Mouse (Mus musculus): ENCODE measurements around the gene Ctnna2.

The Ctnna2 gene

DNA sequence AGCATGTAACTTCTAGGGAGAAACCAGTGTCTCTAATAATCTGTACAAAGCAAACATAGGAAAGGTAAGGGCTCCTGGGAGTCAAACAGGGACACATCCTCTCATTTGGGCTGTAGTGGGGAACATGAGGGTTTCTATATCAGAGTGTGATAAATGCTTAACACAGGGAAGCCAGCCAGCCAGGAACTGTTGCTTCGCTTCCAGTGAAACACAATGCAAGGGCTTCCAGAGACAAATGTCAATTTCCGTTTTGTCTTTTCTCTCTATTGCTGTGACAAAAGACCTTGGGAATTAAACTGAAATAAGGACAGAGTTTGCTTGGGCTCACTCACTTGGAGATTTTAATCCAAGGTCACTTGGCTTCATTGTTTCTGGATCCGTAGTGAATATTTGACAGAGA, 162.4 kb downstream of the Ctnna2 start:
- DNase-seq (ENCODE audit: low spot score) = no peak

DNA sequence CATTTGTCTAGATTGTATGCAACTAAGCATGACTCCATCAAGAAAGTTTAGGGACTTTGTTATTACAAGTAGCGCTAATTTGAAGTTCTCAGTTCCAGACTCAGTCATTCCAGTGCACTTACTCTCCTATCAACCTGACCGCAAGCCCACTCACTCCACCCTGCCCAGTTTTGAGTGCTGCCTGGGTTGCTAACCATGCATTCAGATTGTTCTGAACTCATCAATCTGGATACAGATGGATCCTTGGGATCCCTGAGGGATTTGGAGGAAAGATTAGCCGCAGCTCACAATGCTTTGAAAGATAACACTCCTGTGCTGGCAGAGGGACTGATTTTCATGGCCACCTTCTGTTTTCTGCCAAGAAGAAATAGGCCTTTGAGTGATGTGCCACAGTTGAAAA, 168.5 kb downstream of the Ctnna2 start:
- no peak for DNase-seq (ENCODE audit: low spot score)

DNA sequence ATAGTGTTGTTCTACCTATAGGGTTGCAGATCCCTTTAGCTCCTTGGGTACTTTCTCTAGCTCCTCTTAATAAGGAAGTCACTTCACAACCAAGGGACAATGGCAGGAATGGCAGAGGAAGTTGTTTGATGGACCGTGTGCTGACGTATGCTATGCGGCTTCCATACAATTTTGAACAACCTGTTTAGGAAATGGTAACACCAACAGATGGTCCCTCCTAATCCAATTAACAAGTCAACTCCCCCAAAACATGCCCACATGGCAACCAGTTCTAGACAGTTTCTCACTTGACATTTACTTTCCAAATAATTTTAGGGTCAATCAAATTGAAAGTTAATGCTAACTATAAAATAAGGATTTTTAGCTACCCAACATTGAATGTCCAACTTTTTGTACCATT, 176.9 kb downstream of the Ctnna2 start:
- no peak for DNase-seq (ENCODE audit: low spot score)

DNA sequence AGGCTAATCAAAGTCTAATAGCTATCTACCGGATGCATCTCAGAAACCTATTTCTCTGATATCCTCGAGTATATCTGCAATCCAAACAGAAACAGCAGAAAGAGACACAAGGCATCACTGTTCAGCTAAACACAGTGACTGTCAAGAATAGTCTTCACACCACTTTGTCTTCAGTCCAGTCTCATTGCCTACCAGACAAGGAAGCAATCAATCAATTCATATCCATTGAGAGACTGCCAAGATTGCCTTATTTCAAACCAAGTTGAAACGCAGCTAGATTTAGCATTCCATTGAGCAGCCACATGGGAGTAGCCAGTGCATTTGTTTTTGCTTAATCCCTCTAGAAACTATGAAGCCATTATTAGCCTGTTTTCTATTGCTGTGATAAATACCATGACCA, 196.2 kb downstream of the Ctnna2 start:
- no peak for DNase-seq (ENCODE audit: low spot score)

DNA sequence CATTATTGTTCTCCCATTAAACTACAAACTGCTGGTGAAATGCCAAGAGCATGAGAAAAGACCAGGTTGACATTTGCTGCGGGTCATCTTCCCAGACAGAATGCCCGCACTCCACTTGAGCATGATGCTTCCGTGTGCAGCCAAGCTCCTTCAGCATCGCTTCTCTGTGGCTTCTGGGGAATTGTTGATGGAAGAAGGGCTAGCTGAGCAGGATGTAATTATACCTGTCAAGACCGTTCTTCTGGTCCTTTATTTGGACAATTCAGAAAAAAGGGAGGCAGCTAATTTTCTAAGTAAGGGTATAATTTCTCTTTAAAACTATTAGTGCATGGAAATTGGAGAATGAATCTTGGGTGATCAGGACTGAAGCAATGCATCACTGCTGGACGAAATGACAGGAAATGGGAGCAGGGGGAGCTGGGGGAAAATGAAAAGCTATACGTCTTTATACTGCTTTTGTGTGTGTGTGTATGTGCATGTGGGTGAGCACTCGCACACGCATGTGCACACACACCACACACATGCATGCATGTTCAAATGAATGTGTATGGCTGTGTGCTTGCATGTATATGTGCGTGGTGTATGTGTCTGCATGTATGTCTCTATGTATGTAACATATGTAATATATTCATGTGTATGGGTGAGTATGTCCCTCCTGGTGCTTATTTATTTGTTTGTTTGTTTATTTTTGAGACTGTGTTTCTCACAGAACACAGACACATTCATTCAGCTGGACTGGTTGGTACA, 211.0 kb downstream of the Ctnna2 start:
- DNase-seq (ENCODE audit: low spot score) = no peak

DNA sequence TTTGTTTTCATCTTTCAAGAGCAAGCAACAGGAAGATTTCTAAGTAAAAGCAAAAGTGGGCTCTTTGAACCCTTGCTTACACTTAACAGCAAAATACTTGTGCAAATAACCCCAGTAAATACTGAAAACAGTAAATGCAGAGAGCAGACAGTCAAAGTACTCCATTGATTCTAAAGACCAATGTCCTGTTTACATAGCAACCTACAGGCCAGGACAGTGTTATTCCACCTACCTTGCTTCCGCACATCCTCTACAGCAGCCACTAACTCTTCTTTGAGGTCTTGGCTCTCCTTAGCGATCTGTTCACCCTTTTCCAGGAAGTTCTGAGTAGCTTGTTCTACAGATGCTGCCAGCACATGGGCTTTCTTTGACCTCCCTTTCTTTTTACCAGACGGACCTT, 221.3 kb downstream of the Ctnna2 start:
- no peak for DNase-seq (ENCODE audit: low spot score)

DNA sequence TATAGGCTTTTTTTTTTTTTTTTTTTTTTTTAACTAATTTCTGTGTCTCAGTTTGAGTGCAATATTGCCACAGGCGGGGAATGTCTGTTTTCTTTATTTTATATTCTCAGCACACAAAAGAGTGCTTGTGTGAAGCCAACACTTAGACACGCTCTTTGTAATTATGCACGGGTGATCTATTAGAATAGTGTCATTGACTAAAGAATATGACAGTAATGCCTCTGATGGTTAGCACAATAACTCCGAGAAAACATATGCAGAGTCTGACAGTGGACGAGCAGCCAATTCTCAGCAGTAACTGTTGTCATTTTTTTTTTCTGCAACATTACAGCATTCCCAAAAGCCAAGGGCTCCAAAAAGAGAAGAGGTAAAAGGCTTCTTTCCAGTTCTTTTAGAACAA, 234.1 kb downstream of the Ctnna2 start:
- DNase-seq (ENCODE audit: low spot score) = no peak

DNA sequence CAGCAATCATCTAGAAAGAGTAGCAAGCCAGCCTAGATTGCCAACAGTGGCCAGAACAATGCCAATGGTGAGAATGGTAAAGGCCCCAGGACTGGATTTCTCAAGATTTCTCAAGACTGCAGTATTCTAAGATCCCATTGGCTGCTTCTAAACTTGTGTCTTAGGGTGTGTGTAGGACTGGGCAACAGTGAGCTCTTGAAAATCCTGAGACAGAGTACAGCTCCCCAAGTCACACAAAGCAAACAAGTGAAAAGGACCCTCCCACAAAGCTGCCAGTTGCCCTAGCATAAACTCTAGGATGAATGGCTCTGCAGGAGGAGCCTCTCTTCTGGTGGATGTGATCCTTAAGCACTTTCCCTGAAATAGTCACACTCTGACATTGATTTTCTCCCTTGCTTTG, 235.8 kb downstream of the Ctnna2 start:
- no peak for DNase-seq (ENCODE audit: low spot score)

DNA sequence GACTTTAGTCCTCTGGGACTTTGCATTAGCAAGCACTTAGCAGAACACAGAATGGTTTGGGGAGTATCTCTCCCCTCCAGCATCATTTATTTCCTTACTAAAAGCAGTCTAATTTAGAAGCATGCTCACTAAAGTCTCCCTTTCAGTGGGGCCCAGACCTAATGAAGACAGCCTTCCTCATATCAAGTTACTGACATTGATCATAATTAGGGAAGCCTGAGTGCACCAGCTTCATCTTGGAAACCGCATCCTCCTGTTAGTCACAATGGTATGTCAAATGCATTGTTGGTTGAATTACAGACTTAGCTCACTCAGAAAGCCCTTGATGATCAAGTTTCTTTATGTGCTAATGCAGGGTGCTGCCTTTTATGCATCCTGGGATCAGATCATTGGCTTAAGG, 236.5 kb downstream of the Ctnna2 start:
- DNase-seq (ENCODE audit: low spot score) = no peak

DNA sequence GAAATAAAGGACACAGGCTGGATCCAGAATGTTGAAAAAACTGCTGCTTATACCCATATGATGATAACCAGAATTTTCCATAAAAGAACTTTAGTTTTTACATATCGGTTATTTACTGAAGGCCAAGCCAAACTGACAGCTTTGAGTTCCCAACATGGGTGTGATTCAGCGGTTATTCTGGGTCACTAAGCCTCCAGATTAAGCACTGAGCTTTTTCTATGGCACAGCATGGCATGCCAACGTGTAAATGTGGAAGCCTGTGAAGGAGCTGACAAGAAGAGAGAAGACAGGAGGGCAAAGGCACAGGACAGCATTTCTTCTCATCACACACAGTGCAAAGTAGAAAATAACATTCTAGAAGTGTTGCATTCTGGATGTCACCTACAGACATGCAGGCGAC, 240.9 kb downstream of the Ctnna2 start:
- DNase-seq (ENCODE audit: low spot score) = no peak

DNA sequence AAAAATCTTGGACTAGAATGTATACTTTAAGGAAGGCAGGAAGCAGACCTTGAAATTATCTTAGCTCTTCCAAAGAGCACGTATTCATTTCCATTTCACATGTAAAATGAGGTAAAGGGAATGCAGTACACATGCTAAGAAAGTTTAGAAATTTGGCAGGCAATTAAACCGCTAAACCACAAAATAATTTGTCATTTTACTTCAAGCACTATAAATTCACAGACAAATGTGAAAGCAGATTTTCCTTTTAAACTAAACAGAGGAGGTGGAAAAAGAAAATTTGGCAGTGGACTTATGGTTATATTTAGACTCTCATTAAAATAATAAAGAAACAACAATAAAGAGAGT, 254.6 kb downstream of the Ctnna2 start:
- DNase-seq (ENCODE audit: low spot score) = no peak

DNA sequence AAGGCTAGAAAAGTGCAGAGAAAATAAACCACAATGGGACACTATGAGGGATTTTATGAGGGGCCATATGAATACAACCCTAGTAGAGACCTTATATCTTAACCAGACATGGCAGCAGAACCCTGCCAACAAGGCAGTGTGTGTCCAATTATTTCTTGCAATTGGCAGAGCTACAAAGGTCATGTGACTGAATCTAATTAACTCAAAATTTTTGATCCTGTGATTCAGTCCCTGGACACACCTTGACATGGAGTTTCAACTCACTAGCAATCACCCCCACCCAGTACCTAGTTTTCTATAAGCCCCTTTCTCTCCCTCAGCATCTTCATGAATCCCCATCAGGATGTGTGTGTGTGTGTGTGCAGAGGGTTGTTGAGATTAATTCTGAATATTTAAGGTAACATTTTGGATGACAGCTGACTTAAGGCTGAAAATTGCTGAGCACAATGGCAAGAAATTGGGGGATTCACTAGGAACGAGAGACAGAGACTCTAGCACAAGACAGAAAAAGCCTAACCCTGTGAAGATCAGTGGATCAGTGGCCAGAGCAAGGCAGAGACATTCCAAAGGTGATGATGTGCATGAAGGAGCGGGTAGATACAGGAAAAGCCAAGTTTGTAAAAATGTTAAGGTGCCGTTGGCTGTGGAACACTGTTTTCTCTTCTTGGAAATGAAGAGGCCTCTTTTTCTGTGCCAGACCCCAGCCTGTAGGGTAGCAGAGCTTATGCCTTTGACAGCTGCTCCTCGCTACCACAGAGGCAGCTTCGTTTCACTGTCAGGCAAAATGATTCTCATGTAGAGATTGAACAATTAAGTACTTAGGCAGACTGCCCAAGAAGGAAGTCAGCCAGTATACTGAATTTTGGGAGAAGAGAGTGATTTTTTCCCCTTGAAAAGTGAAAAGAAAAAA, 255.2 kb downstream of the Ctnna2 start:
- no peak for DNase-seq (ENCODE audit: low spot score)

DNA sequence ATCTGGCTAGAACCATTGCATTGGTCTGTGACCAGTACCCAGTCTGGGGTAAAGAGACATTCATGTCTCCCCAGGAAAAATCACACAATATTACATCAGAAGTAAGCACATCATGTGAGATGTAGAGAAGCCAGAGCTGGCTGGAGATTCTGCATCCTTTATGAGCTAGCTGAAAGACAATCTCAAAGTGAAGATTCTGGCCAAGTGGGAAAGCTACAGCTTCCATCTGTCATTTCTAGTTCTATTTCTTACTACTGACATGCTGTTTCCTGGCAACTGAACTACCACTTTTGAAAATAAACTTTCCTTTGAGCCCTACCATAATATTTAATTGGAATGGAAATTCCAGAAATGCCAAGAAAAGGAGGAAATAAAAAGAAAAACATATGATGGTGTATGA, 285.4 kb downstream of the Ctnna2 start:
- no peak for DNase-seq (ENCODE audit: low spot score)

DNA sequence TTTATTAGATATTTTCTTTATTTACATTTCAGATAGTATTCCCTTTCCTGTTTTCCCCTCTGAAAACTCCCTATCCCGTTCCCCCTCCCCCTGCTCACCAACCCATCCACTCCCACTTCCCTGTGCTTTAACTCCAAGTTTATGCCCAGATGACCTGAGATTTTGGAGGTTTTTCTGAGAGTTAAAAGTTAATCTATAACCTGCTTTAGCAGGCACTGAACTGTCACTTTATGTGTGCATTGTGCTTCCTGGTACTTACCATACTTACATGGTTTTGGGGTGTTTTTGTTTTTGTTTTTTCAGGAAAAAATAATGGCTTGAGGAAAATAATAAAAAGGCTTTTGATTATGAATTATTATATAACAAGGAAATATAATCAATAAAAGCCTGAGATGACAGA, 292.3 kb downstream of the Ctnna2 start:
- no peak for DNase-seq (ENCODE audit: low spot score)

DNA sequence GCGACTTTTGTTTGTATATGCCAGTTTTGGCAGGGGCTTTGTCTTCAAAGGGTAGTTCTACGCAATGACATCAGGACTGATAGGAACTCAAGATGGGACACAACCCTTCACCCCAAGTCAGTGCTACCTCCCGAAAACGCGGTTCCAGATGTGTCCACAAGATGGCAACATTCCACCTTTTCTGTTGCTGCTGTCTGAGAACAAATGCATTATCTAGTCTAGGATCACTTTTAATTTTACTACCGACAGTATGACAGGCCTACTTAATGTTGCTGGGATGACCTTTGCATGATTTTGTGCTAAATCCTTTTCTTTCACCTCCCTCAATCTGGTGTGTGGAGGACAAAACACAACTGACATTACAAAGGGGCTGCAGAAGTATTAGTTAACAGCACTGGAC, 329.4 kb downstream of the Ctnna2 start:
- peak; percentile 11 for DNase-seq (ENCODE audit: low spot score)

DNA sequence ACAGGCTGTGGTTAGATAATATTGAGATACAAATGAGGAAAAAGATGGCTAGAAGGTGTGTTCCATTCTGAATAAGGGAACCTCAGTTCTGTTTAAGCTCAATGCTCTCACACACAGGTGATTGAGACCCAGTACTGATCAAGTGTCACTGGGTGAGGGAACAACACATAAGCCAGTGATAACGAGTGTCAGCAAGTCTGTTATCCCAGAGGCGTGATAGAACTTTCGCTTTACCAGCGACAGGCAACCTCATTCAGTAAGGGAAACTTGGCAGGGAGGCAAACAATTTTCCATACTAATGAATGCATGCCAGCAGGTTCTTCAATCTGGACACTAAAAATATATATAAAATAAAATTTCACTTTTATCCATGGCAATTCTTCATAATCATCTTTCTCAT, 334.9 kb downstream of the Ctnna2 start:
- DNase-seq (ENCODE audit: low spot score) = no peak

DNA sequence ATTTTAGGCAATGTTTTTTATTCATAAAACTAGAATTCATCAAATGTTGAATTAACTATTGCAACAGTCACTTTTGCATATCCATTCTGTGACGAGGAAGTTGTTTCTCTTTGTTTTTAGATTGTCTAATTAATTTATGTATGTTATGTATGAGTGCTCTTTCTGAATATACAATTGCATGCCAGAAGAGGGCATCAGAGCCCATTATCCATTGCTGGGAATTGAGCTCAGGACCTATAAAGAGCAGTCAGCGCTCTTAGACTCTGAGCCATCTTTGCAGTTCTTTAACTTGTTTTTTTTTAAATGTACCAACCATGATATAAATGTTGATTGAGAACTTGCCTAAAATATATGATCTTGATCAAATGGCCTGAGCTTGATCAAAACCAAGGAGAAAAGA, 340.7 kb downstream of the Ctnna2 start:
- no peak for DNase-seq (ENCODE audit: low spot score)

DNA sequence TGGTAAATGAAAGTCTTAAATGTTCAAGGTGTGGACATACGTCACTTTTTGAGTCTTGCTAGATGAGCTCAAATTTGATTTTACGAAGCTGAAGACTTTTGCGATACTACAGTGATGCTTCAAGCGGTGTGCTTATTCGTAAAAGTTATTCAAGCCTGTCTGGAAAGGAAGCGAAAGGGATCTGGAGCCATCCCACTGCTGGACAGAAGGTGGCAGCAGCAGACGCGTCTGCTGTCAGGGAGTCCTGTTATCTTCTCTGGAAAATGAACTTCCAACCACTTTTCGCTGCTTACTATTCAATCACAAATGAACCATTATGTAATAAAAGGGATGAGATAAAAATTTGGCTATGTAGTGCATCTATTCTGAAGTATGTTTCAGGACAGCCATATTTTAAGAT, 345.5 kb downstream of the Ctnna2 start:
- DNase-seq (ENCODE audit: low spot score) = peak; percentile 20

DNA sequence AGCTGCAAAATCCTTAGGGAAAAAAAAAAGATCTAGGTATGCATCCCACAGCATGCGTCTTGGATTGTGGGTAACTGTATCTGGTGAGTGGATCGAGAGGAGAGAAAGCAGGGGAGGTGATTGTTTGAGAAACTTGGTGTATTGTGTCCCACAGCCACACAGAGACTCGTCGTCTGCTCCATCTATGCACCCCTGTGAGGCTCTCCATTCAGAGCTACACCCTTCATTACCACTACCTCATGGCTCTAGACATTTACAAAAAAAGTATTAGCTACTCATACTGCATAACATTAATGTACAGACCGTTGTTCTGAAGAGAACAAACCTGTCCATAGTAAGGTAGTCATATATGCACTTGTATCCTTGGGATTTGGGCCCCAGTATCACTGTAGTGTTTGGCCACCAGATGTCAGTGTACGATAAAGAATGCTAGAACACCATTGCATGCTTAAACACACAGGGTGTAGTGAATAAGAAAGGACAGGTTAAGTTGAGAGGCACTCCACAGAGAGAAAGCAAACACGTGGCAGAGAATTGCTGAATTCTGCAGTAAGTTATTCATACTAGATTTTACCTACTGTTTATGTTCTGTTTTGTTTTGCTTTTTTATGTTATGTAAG, 350.8 kb downstream of the Ctnna2 start:
- DNase-seq (ENCODE audit: low spot score) = peak; percentile 22

DNA sequence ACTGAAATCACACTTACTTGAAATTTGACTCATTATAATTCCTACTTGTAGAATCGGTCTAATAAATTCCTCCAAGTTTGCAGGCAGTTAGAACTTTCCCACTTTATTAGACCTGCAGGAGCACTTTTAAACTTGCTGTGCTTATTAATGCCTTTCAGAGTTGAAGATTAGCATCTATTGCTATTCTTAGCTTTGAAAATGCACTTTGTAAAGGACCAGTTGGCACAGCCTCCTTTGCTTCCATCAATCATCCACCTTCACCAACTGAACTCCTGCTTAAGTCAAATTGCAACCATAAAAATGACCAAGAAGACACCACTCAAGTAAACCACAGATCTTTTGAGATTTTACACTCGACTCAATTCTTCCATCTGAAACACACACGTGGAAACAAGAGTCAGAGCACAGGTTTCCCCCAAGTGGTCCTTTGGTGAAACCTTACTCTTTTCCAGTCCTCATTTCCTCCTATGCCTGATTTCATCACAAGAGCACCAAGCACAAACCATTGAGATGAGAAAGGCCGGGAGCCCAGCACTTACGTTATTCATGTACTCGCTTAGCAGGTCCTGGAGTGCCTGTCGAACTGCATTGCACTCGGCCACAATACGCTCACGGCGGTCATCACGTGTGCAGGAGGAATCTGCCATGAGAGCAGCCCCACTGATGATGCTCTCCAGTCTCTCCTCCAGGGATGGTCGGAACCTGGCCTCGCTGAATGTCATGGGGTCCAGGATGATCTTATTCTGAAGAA, 374.7 kb downstream of the Ctnna2 start:
- no peak for DNase-seq (ENCODE audit: low spot score)

DNA sequence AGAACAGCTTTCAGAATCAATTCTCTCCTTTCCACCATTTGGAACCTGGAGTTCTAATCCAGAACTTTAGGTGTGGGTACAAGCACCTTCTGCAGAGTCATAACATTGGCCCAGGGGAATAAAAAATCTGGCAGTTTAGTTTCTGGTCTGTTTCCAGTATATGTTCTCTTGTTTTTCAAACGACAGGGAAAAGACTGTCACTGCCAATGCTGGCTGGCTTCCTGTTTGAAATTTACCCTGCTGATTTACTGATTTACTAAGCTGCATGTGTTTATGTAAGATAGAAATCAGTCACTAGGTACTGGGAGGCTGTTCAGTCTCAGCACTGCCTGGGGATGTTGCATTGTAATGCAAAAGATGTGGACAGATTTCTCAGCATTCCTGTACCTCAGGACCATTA, 375.6 kb downstream of the Ctnna2 start:
- no peak for DNase-seq (ENCODE audit: low spot score)

DNA sequence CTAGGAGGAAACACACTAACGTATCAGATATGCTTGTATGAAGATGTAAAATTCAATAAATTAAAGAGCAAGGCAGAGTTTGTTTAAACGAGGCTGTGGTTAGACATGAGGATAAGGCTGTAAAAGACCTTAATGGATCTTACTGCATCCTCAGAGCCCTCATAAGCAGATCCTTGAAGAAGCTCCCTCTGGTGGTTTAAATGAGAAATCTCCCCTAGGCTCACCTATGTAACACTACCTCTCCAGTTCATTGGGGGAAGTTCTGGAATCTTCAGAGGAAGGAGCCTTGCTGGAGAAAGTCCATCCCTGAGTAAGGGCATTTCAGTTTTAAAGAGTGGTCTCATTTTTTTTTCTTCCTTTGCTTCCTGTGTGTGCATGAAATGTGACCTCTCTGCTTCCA, 380.3 kb downstream of the Ctnna2 start:
- no peak for DNase-seq (ENCODE audit: low spot score)

Data from MN1 (cell line).